In genomic region chr7:45628364-45629294, GRCm38 (mm10) we compare ENCODE assay signal across 9 mouse cellular contexts. TPM values are rescaled to one million over a fixed set of nuclear protein-coding genes. Genes with fewer than 3 reads are reported as not detected.
DNase-seq lines count a peak whose midpoint lies in the region; ATAC-seq and TF ChIP-seq lines count a peak whose summit lies in the region.
"Had no signal": no experiment of that assay in that cellular context is flagged by ENCODE, and none has a peak within 500 bp of the region (broad histone marks: within the 10 kb centered on the region; RNA-seq: fewer than 3 reads in every experiment).

No protein-coding gene starts in this region.

- peak; percentile 88 for TF ChIP-seq CTCF in lung, postnatal 0 days (IDR thresholded peaks at IDR 0.05)
- peak; percentile 99 for TF ChIP-seq CTCF in thymus, adult 2 months (IDR thresholded peaks at IDR 0.05; ENCODE audit: borderline replicate concordance, control insufficient read depth, extremely low read depth, insufficient read depth, low read length, poor library complexity)

- peaks cover 17% of the 10 kb centered on the region for H3K27me3 ChIP-seq in hindbrain, embryonic 11.5 days (ENCODE audit: control insufficient read depth, insufficient read depth, low read length)
- H3K27me3 ChIP-seq in lung, postnatal 0 days (replicated peaks; ENCODE audit: insufficient read depth, low read length): no peaks in the 10 kb centered on the region
- no peaks in the 10 kb centered on the region for H3K27me3 ChIP-seq in thymus, adult 2 months (ENCODE audit: control insufficient read depth, insufficient read depth, low read length)

- peak overlapping the region; percentile 93 for H3K4me2 ChIP-seq in hindbrain, embryonic 11.5 days (replicated peaks; ENCODE audit: low read depth, low read length)
- H3K4me2 ChIP-seq in lung, postnatal 0 days (replicated peaks; ENCODE audit: low read depth, low read length): peak overlapping the region; percentile 89

- H3K4me3 ChIP-seq in hindbrain, embryonic 11.5 days (ENCODE audit: low read depth, low read length): peak overlapping the region; percentile 49
- H3K4me3 ChIP-seq in lung, postnatal 0 days (ENCODE audit: low read depth, low read length): peak overlapping the region; percentile 58
- H3K4me3 ChIP-seq in thymus, adult 2 months (ENCODE audit: control insufficient read depth, insufficient read depth, low read length): peak overlapping the region; percentile 41

- peak; percentile 68; the same call in 1 of the 2 replicates for ATAC-seq in frontal cortex, adult (ENCODE audit: low TSS enrichment)
- ATAC-seq in hindbrain, embryonic 11.5 days (ENCODE audit: low FRiP score): peak; percentile 75
- peak; percentile 85 for ATAC-seq in lung, postnatal 0 days

- H3K36me3 ChIP-seq in hindbrain, embryonic 11.5 days (ENCODE audit: control insufficient read depth, insufficient read depth, low read length): no peaks in the 10 kb centered on the region
- H3K36me3 ChIP-seq in lung, postnatal 0 days (ENCODE audit: insufficient read depth, low read length): 0 out of 2 replicates have a peak, but pooled peaks cover 4% of the 10 kb centered on the region
- H3K36me3 ChIP-seq in thymus, adult 2 months (ENCODE audit: control insufficient read depth, insufficient read depth, low read length): no peaks in the 10 kb centered on the region

- no peaks in the 10 kb centered on the region for H3K9me3 ChIP-seq in hindbrain, embryonic 11.5 days (ENCODE audit: control insufficient read depth, low read length)
- no peaks in the 10 kb centered on the region for H3K9me3 ChIP-seq in lung, postnatal 0 days (ENCODE audit: low read length)

- peak overlapping the region; percentile 69 for H3K9ac ChIP-seq in hindbrain, embryonic 11.5 days (ENCODE audit: low read depth, low read length)
- H3K9ac ChIP-seq in lung, postnatal 0 days (replicated peaks; ENCODE audit: low read depth): peak overlapping the region; percentile 66

- 1% methylated on average over 96 of the region's 105 CpGs for WGBS in hindbrain, embryonic 11.5 days
- WGBS in lung, postnatal 0 days: 2% methylated on average over 87 of the region's 105 CpGs
- WGBS in thymus, adult 2 months: 2% methylated on average over 105 of the region's 105 CpGs

- DNase-seq in Muller cell, postnatal 12 days (ENCODE audit: inconsistent ontology term): peak; percentile 93
- DNase-seq in cerebellum, adult 9-11 months: peak; percentile 94
- peak; percentile 93 for DNase-seq in hindbrain, embryonic 11.5 days (ENCODE audit: low spot score)
- peak; percentile 81 to 89 for DNase-seq in layer of hippocampus, postnatal 10 days (ENCODE audit: low spot score in 2 of 2)
- DNase-seq in lung, postnatal 0 days (ENCODE audit: low spot score): peak; percentile 94
- DNase-seq in ovary, postnatal 10 days (ENCODE audit: low spot score): peak; percentile 73
- peak; percentile 88 for DNase-seq in thymus, adult 2 months

- H3K4me1 ChIP-seq in hindbrain, embryonic 11.5 days (replicated peaks; ENCODE audit: control insufficient read depth, insufficient read depth, low read length): peaks cover 4% of the 10 kb centered on the region; the same call in 1 of the 2 replicates
- peaks cover 8% of the 10 kb centered on the region; the same call in 1 of the 2 replicates for H3K4me1 ChIP-seq in lung, postnatal 0 days (ENCODE audit: insufficient read depth, low read depth, low read length)
- peaks cover 4% of the 10 kb centered on the region; the same call in 1 of the 2 replicates for H3K4me1 ChIP-seq in thymus, adult 2 months (replicated peaks; ENCODE audit: control insufficient read depth, insufficient read depth, low read length)

- 0 out of 2 replicates have a peak, but pooled peaks have one; percentile 28 for TF ChIP-seq POLR2A in thymus, adult 2 months (IDR thresholded peaks at IDR 0.05; ENCODE audit: control insufficient read depth, extremely low read depth, insufficient read depth, low read length, poor library complexity)

- peak overlapping the region; percentile 51; the same call in 1 of the 2 replicates for H3K27ac ChIP-seq in hindbrain, embryonic 11.5 days (ENCODE audit: low read depth, low read length)
- peak overlapping the region; percentile 90 for H3K27ac ChIP-seq in lung, postnatal 0 days (ENCODE audit: low read length)
- no peak overlapping the region for H3K27ac ChIP-seq in thymus, adult 2 months (ENCODE audit: control insufficient read depth, insufficient read depth, low read length)

- no peak for TF ChIP-seq EP300 in lung, postnatal 0 days (IDR thresholded peaks at IDR 0.05)

RNA-seq across cellular contexts. Expression of gene Rasip1, which starts 1.3 kb away (rescaled TPM):
- polyA plus RNA-seq in hindbrain, embryonic 11.5 days (2014; fragmentation: Nextera tagmentation; extraction: Ambion mirVana): 4.9 and 5.1 TPM in 2 replicates
- 10 to 100 TPM; 13.9 to 14.5 TPM for total RNA-seq in layer of hippocampus, postnatal 10 days (2021)
- 43.3 and 49.0 TPM in 2 replicates for polyA plus RNA-seq in lung, postnatal 0 days (2015; fragmentation: Nextera tagmentation; extraction: Ambion mirVana)
- 6.3 and 8.6 TPM in 2 replicates for polyA plus RNA-seq in thymus, adult 2 months (2012; rRNA removed)

RNA-seq across cellular contexts. Expression of gene Izumo1, which starts 7.0 kb away (rescaled TPM):
- 0.12 and 0.18 TPM in 2 replicates for polyA plus RNA-seq in hindbrain, embryonic 11.5 days (2014; fragmentation: Nextera tagmentation; extraction: Ambion mirVana)
- not detected for total RNA-seq in layer of hippocampus, postnatal 10 days (2021)
- polyA plus RNA-seq in lung, postnatal 0 days (2015; fragmentation: Nextera tagmentation; extraction: Ambion mirVana): 0.19 and 0.32 TPM in 2 replicates
- polyA plus RNA-seq in thymus, adult 2 months (2012; rRNA removed): 0.45 and 0.75 TPM in 2 replicates

RNA-seq across cellular contexts. Expression of gene Mamstr, which starts 11.1 kb away (rescaled TPM):
- polyA plus RNA-seq in hindbrain, embryonic 11.5 days (2014; fragmentation: Nextera tagmentation; extraction: Ambion mirVana): 1.7 and 2.1 TPM in 2 replicates
- total RNA-seq in layer of hippocampus, postnatal 10 days (2021): 1 to 10 TPM; 1.7 TPM
- 4.0 and 4.8 TPM in 2 replicates for polyA plus RNA-seq in lung, postnatal 0 days (2015; fragmentation: Nextera tagmentation; extraction: Ambion mirVana)
- polyA plus RNA-seq in thymus, adult 2 months (2012; rRNA removed): 3.9 and 4.4 TPM in 2 replicates

RNA-seq across cellular contexts. Expression of gene Fut1, which starts 11.5 kb away (rescaled TPM):
- not detected in 2 replicates for polyA plus RNA-seq in hindbrain, embryonic 11.5 days (2014; fragmentation: Nextera tagmentation; extraction: Ambion mirVana)
- total RNA-seq in layer of hippocampus, postnatal 10 days (2021): under 1 TPM; 0.20 to 0.71 TPM
- 0.13 and 0.18 TPM in 2 replicates for polyA plus RNA-seq in lung, postnatal 0 days (2015; fragmentation: Nextera tagmentation; extraction: Ambion mirVana)
- polyA plus RNA-seq in thymus, adult 2 months (2012; rRNA removed): 4.7 and 5.9 TPM in 2 replicates

RNA-seq across cellular contexts. Expression of gene Fgf21, which starts 13.3 kb away (rescaled TPM):
- polyA plus RNA-seq in hindbrain, embryonic 11.5 days (2014; fragmentation: Nextera tagmentation; extraction: Ambion mirVana): not detected in 2 replicates
- not detected for total RNA-seq in layer of hippocampus, postnatal 10 days (2021)
- polyA plus RNA-seq in lung, postnatal 0 days (2015; fragmentation: Nextera tagmentation; extraction: Ambion mirVana): not detected in 2 replicates
- polyA plus RNA-seq in thymus, adult 2 months (2012; rRNA removed): 18.9 and 19.2 TPM in 2 replicates
- polyA plus RNA-seq: frontal cortex, adult 2 months had no signal
